Mouse (Mus musculus) forebrain, embryonic 10.5 days (tissue): ENCODE results near the gene Ak9. TPM values are rescaled to one million over a fixed set of nuclear protein-coding genes. Genes with fewer than 3 reads are reported as not detected.

ENCODE experiments used
- DNase-seq: peaks from one replicate; pipeline ENCODE4 v3.0.0-alpha.2; 2017; ENCODE audit warnings: low spot score; ENCODE audit errors: extremely low spot score
- H3K27ac ChIP-seq: fragments of 300-500 bp; sonication (generic); 2 replicates; pipeline ENCODE4 v1.5.1; 2016; ENCODE audit warnings: mild to moderate bottlenecking
- H3K27me3 ChIP-seq: fragments of 300-500 bp; sonication (generic); 2 replicates; pipeline ENCODE4 v1.6.1; 2016; ENCODE audit warnings: mild to moderate bottlenecking; ENCODE audit not compliant: poor library complexity, severe bottlenecking
- H3K36me3 ChIP-seq: fragments of 300-500 bp; sonication (generic); replicated peaks from 2 replicates; pipeline ENCODE4 v1.6.1; 2016; ENCODE audit warnings: mild to moderate bottlenecking, moderate library complexity
- H3K4me1 ChIP-seq: fragments of 300-500 bp; sonication (generic); 2 replicates; pipeline ENCODE4 v1.6.1; 2016
- H3K4me3 ChIP-seq: fragments of 300-500 bp; sonication (generic); 2 replicates; pipeline ENCODE4 v1.5.1; 2016; ENCODE audit warnings: mild to moderate bottlenecking, moderate library complexity
- H3K9me3 ChIP-seq: fragments of 300-500 bp; sonication (generic); 2 replicates; pipeline ENCODE4 v1.6.1; 2016; ENCODE audit warnings: mild to moderate bottlenecking, moderate library complexity
- WGBS: fragments of 180-500 bp; shearing (Covaris S2); methylation state at CpG from one replicate; pipeline ENCODE4 v1.1.7; 2016; 5-methylcytosine and 5-hydroxymethylcytosine counted together
- polyA plus RNA-seq: library from polyadenylated mRNA; unstranded; fragments of >200 nt; fragmentation: Nextera tagmentation; extraction: Ambion mirVana; gene quantifications from 2 replicates; pipeline ENCODE4 v1.2.1, GENCODE M21; 2016

Ak9 gene
- polyA plus RNA-seq, 1 experiment from 2014 or later: 0.02 TPM

DNA sequence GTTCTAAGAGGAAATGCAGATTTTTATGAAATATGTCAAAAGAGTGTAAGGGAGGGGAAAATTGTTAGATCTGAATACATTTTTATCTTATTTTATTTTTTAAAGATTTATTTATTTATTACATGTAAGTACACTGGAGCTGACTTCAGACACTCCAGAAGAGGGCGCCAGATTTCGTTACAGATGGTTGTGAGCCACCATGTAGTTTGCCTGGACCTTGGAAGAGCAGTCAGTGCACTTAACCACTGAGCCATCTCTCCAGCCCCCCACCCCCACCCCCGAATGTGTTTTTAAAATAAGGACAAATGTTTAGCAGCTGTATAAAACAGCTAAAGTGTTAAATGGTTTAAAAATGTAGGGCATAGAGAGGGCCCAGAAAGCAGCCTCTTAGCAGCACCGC lies 130.8 kb downstream of the Ak9 start:
- Histone ChIP-seq H3K4me1 (no peaks in the 10 kb centered on the region), H3K27me3 (peaks cover 16% of the 10 kb centered on the region), H3K4me3 (no peak overlapping the region), H3K36me3 (no peaks in the 10 kb centered on the region), H3K9me3 (no peaks in the 10 kb centered on the region), H3K27ac (no peak overlapping the region)
- DNase-seq: peak; percentile 33
- 27% methylated on average over 4 of the region's 4 CpGs for WGBS

DNA sequence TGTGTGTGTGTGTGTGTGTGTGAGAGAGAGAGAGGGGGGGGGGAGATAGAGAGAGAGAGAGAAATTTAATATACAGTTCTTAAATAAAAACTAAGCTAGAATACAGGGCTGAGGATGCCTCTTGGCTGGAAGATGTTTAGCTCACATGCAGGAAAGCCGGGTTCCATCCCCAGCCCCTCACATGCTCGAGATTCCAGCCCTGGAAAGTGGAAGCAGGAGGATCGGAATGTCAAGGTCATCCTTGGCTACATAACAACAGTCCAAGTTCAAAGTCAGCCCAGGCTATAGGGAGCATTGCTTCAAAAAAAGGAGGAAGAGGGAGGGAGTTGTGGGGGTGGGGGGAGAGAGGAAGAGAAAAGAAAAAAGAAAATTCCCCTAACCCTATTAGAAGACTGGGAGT lies 131.4 kb downstream of the Ak9 start:
- Histone ChIP-seq H3K4me1 (no peaks in the 10 kb centered on the region), H3K9me3 (no peaks in the 10 kb centered on the region), H3K36me3 (no peaks in the 10 kb centered on the region), H3K27ac (no peak overlapping the region), H3K4me3 (no peak overlapping the region), H3K27me3 (peaks cover 16% of the 10 kb centered on the region)
- WGBS: 52% methylated on average over 3 of the region's 3 CpGs
- DNase-seq: no peak

DNA sequence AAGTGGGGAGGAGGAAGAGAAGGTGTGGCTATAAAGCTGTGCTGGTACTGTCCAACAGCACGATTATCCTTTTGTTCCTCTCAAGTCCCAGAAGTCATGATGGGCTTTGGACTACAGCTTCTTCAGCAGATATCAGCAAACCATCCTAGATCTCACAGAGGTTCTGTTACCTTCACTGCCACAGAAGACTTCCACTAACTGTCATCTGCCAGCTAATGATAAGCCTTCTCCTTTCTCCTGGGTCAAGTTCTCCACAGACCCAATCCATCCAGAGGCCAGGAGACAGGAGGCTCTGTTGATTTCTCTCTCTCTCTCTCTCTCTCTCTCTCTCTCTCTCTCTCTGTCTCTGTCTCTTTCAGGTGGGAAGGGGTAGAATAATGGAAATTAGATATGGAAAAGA lies 144.4 kb downstream of the Ak9 start:
- H3K27ac ChIP-seq: no peak overlapping the region
- H3K4me1 ChIP-seq: peaks cover 21% of the 10 kb centered on the region
- WGBS: 79% methylated on average over 1 of the region's 1 CpGs
- no peaks in the 10 kb centered on the region for H3K27me3 ChIP-seq
- DNase-seq: no peak
- no peak overlapping the region for H3K4me3 ChIP-seq
- H3K9me3 ChIP-seq: no peaks in the 10 kb centered on the region
- peaks cover 18% of the 10 kb centered on the region for H3K36me3 ChIP-seq

DNA sequence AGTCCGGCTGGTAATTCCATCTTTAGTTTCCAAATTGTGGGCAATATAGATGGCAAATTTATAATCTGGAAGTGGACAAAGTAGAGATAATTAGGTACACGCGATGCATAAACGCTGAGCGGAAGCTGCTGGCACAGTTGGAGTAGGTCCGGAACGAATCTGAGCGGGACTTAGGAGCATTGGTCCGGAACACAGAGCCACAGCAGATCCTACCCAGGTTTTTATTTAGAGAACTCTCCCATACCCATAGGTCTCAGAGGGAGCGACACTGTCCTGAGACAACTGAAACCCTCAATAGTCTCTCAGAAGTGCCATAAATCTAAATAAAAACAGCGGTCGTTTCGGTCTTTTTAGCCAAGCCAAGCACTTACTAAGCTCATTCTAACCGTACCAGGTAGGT lies 145.9 kb downstream of the Ak9 start:
- WGBS: 17% methylated on average over 14 of the region's 14 CpGs
- Histone ChIP-seq H3K27ac (peak overlapping the region; percentile 88), H3K9me3 (no peaks in the 10 kb centered on the region), H3K4me1 (peaks cover 21% of the 10 kb centered on the region), H3K4me3 (peak overlapping the region; percentile 89), H3K27me3 (no peaks in the 10 kb centered on the region), H3K36me3 (peaks cover 27% of the 10 kb centered on the region)
- DNase-seq: no peak

DNA sequence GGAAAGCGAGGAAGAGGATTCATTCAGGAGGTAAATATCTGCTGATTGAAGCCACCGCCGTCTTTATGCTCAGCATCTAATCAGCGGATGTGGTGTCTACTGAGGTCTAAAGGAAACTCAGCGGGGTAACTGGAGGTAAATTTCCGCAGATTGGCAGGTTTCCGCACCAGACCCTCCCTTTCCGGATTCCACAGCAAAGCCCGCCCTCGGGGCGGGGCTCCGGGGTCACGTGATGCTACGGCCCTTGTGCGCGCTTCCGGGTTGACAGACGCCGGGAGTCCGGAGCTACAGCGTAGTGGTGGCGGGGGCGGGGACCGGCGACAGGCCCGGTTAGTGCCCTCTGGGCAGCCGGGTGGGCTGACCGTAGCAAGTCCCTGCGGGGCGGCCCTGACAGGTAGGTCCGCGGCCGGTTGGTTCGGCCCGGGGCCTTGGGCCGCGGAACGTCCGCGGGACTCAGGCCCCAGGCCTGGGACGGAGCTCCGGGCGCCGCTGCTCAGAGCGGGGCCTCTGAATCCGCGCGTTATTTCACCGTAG lies 146.4 kb downstream of the Ak9 start, which contains the start of gene Zbtb24:
Gene Zbtb24 (plus strand): TSS at position 247 of the 534 bp plus-strand sequence.
- peaks cover 31% of the 10 kb centered on the region for H3K36me3 ChIP-seq
- peak; percentile 96 for DNase-seq
- WGBS: under 1% methylated on average over 49 of the region's 49 CpGs

DNA sequence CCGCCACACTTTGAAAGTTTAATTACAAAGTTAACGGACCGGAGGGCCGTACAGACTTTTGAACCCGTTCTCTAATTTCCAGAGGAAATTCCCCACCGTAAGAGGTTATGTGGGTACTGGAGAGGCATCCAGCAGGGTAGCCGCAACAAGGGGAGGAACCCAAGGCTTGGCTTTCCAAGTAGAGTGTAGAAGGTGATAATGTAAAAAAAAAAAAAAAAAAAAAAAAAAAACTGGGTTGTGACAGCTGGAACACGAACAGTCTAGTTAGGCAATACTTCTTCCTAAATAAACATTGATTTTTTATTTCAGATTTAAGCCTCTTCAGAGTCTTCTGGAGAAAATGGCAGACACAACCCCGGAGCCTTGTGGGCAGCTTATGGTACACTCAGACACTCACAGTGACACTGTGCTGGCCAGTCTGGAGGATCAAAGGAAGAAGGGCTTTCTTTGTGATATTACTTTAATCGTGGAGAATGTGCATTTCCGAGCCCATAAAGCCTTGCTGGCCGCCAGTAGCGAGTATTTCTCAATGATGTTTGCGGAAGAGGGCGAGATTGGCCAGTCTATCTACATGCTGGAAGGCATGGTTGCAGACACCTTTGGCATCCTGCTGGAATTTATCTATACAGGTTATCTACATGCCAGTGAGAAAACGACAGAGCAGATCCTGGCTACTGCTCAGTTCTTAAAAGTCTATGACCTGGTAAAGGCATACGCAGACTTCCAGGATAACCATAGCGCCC lies 147.2 kb downstream of the Ak9 start:
- no peak for DNase-seq
- peak overlapping the region; percentile 89 for H3K4me3 ChIP-seq
- 62% methylated on average over 18 of the region's 18 CpGs for WGBS
- peaks cover 38% of the 10 kb centered on the region for H3K36me3 ChIP-seq
- H3K27me3 ChIP-seq: no peaks in the 10 kb centered on the region
- peaks cover 21% of the 10 kb centered on the region for H3K4me1 ChIP-seq
- H3K9me3 ChIP-seq: no peaks in the 10 kb centered on the region
- peak overlapping the region; percentile 88 for H3K27ac ChIP-seq

More for the DNA sequence above, 146.4 kb downstream of the Ak9 start, which contains the start of gene Zbtb24:
- Histone ChIP-seq H3K9me3 (no peaks in the 10 kb centered on the region), H3K4me3 (peak within 1 kb of the TSS; percentile 89), H3K4me1 (peaks cover 21% of the 10 kb centered on the region), H3K27ac (peak within 1 kb of the TSS; percentile 88), H3K27me3 (no peaks in the 10 kb centered on the region)

DNA sequence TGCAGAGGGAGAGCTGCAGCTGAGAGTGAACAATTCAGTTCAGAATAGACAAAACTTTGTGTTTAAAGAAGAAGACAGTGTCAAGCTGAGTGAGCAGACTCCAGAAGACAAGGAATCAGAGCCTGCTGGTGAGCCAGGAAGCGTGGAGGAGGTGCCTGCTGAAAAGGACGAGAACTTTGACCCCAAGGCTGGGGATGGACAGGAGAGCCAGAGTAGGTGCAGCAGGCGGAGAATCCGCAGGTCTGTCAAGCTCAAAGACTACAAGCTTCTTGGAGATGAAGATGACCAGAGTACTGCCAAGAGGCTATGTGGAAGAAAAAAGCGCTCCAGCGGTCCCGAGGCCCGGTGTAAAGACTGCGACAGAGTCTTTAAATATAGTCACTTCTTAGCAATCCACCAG lies 147.9 kb downstream of the Ak9 start:
- Histone ChIP-seq H3K27ac (no peak overlapping the region), H3K4me1 (peaks cover 21% of the 10 kb centered on the region), H3K36me3 (peaks cover 45% of the 10 kb centered on the region), H3K27me3 (no peaks in the 10 kb centered on the region), H3K4me3 (no peak overlapping the region), H3K9me3 (no peaks in the 10 kb centered on the region)
- DNase-seq: no peak
- whole genome bisulfite sequencing: 92% methylated on average over 9 of the region's 9 CpGs

DNA sequence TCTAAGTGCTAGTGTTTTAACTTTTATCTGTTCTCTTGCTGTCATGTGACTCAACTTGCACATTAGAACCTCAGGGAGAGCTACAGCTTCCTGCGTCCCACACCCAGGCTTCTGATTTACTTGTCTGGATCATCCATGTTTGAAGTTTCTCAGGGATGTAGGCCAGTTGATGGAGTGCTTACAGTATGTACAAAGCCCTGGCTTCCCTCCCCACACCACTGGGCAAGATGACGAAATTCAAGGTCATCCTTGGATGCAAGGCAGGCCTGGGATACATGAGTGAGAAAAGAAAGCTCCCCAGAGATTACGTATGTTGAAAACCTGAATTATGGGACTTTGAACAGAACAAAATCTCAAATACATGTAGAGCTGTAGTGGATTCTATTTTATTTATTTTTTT lies 149.0 kb downstream of the Ak9 start:
- H3K27me3 ChIP-seq: no peaks in the 10 kb centered on the region
- 96% methylated on average over 3 of the region's 3 CpGs for WGBS
- H3K36me3 ChIP-seq: peaks cover 49% of the 10 kb centered on the region
- peaks cover 21% of the 10 kb centered on the region for H3K4me1 ChIP-seq
- no peak for DNase-seq
- H3K27ac ChIP-seq: no peak overlapping the region
- H3K4me3 ChIP-seq: no peak overlapping the region
- no peaks in the 10 kb centered on the region for H3K9me3 ChIP-seq

DNA sequence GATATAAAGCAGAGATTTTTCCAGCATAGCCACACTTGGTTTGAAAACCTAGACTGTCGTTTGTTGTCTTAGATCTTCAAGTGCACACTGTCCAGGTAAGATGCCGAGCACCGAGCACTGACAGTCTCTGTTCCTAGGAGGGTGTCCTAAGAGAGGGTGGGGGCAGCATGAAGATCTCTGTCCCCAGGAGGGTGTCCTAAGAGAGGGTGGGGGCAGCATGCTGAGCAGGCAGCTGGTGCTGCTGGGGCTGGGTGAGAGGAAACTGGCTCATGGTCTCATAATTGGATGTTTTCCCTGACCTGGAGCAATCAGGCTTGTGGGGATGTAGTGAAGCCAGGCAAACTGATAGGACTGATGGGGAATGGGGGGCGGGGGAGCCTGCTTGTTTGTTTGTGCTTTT lies 156.2 kb downstream of the Ak9 start:
- WGBS: 82% methylated on average over 4 of the region's 4 CpGs
- H3K27ac ChIP-seq: no peak overlapping the region; the same call in 1 of the 2 replicates
- H3K4me1 ChIP-seq: peaks cover 9% of the 10 kb centered on the region; the same call in 1 of the 2 replicates
- no peaks in the 10 kb centered on the region for H3K9me3 ChIP-seq
- H3K36me3 ChIP-seq: peaks cover 65% of the 10 kb centered on the region
- DNase-seq: no peak
- H3K4me3 ChIP-seq: no peak overlapping the region
- no peaks in the 10 kb centered on the region for H3K27me3 ChIP-seq

DNA sequence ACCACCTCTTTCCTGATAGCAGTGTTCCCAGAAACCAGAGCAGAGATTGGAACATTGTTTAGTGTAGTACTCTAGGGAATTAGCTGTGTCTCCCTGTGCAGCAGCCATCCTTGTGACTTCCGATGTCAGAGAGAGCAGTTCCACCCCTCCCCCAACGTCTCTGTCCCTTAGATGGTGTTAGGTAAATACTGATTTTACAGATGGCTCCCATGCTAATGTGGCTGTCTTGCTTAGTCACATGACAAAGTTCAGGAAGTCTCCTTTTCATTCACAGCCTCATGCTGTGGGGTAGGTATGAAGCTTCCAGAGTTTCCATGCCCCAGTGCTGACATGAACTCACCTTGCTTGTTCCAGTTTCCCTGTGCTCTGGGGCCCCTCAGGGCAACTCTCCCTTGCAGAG lies 156.7 kb downstream of the Ak9 start:
- H3K4me1 ChIP-seq: peaks cover 9% of the 10 kb centered on the region; the same call in 1 of the 2 replicates
- WGBS: 39% methylated on average over 2 of the region's 2 CpGs

DNA sequence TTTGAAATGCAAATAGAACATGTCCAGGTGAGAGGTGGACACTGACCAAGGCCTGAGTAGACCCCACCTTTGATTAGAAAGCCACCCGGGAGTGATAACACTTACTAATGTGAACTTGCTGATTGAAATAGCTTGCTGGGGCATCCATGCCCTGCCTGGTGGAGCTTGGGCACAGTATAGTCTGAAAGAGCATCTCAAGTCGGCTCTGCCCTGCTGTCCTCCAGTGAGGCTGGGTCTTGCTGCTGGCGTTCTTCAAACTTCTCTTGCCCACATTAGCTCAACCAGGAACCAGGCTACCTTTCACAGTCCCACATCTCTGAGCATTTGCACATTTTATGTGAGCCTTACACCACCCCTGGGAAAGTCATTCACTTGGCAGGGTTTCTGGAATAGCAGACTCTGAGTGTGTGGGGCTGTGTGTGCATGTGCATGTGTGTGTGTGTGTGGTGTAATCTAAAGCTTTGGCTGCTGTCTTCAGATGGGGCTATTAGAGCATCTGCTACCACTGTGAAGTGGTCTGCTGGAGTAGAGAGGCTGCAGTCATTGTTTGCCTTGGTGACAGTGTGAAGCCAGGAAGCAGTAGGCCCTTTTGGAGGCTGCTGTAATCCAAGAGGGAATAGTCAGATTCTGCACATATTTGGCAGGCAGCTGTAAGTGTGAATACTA lies 157.4 kb downstream of the Ak9 start:
- H3K27ac ChIP-seq: no peak overlapping the region
- no peaks in the 10 kb centered on the region for H3K9me3 ChIP-seq
- DNase-seq: no peak
- WGBS: 87% methylated on average over 3 of the region's 3 CpGs
- no peak overlapping the region for H3K4me3 ChIP-seq
- no peaks in the 10 kb centered on the region for H3K27me3 ChIP-seq
- H3K36me3 ChIP-seq: peaks cover 63% of the 10 kb centered on the region
- H3K4me1 ChIP-seq: peaks cover 9% of the 10 kb centered on the region; the same call in 1 of the 2 replicates

More for the DNA sequence above, 156.7 kb downstream of the Ak9 start:
- Histone ChIP-seq H3K27ac (no peak overlapping the region), H3K27me3 (no peaks in the 10 kb centered on the region), H3K36me3 (peaks cover 64% of the 10 kb centered on the region), H3K9me3 (no peaks in the 10 kb centered on the region), H3K4me3 (no peak overlapping the region)
- DNase-seq: no peak

DNA sequence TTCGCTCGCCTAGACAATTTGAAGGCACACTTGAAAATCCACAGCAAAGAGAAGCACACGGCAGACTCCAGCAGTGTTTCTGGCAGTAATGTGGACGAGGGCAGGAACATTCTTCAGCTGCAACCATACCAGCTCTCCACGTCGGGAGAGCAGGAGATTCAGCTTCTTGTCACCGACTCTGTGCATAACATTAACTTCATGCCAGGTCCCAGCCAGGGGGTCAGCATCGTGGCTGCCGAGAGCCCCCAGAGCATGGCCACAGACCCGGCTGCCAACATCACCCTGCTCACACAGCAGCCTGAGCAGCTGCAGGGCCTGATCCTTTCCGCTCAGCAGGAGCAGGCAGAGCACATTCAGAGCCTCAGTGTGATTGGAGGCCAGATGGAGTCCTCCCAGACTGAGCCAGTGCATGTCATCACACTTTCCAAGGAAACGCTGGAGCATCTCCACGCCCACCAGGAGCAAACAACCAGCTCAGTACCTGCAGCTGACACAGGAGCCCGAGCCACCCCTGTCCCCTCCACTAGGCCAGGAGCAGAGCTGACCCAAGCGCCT lies 160.7 kb downstream of the Ak9 start:
- H3K27me3 ChIP-seq: no peaks in the 10 kb centered on the region
- H3K4me3 ChIP-seq: no peak overlapping the region
- H3K36me3 ChIP-seq: peaks cover 47% of the 10 kb centered on the region
- peaks cover 15% of the 10 kb centered on the region; the same call in 1 of the 2 replicates for H3K4me1 ChIP-seq
- DNase-seq: no peak
- 48% methylated on average over 15 of the region's 15 CpGs for WGBS
- no peaks in the 10 kb centered on the region for H3K9me3 ChIP-seq
- no peak overlapping the region for H3K27ac ChIP-seq

DNA sequence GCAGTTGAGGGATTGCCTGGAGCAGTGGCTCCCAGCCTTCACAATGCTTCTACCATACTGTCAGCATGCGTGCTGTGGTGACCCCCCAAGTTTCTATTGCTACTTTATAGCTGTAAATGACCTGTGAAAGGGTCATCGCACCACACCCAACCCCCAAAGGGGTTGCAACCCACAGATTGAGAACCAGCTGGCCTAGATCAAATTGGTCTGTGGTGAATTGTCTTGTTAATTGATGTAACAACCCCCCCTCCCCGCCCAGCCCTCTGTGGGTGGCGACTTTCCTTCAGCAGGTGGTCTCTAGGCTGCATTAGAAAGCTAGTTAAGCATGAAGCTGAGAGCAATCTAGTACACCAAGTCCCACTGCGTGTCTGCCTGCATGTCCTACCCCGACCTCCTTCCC lies 163.5 kb downstream of the Ak9 start:
- 35% methylated on average over 6 of the region's 6 CpGs for WGBS
- no peaks in the 10 kb centered on the region for H3K9me3 ChIP-seq

More for the DNA sequence above, 163.5 kb downstream of the Ak9 start:
- Histone ChIP-seq H3K36me3 (peaks cover 34% of the 10 kb centered on the region), H3K27ac (no peak overlapping the region), H3K27me3 (no peaks in the 10 kb centered on the region), H3K4me1 (peaks cover 12% of the 10 kb centered on the region; the same call in 1 of the 2 replicates), H3K4me3 (no peak overlapping the region)
- DNase-seq: no peak
